Mouse (Mus musculus) NIH3T3 (cell line): ENCODE data around the gene Map4.
"Not testable (repeated sequence)": the region's sequence is repeated elsewhere in the genome, so short reads cannot be mapped to it uniquely, and the experiment has no call there.

Experiments
- DNase-seq: peaks from one replicate; pipeline ENCODE4 v3.0.0-alpha.2; 2012; ENCODE audit warnings: low read depth

Map4 gene

DNA sequence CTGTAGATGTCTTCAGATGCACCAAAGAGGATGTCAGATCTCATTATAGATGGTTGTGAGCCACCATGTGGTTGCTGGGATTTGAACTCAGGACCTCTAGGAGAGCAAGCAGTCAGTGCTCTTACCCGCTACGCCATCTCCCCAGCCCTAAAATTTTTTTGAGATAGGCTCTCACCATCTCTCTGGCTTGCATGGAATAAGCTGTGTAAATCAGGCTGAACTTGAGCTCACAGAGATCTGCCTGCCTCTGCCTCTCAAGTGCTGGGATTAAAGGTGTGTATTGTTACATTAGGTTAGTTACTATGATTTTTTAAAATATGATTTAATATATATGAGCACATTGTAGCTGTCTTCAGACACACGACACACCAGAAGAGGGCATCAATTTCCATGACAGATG, 2.1 kb upstream of the Map4 start:
- no peak for DNase-seq

DNA sequence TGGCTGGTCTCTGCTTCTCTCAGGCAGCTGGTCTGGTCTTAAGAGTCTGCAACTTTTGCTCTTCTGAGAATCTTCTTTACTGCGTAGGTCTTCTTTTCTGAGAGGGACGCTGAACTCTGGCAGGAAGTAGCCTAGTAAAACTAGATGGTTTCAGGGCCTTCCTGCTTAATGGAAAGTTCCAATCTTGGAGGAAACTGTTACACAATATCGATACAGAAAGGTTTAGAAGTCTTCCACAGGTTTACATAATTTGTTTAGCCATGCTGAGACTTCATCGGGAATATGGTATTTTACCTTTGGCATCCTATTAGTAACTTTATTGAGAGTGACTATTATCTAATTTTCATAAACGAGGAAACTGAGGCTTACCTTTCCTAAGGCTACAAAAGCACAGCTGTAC, 1.2 kb upstream of the Map4 start:
- DNase-seq: no peak

DNA sequence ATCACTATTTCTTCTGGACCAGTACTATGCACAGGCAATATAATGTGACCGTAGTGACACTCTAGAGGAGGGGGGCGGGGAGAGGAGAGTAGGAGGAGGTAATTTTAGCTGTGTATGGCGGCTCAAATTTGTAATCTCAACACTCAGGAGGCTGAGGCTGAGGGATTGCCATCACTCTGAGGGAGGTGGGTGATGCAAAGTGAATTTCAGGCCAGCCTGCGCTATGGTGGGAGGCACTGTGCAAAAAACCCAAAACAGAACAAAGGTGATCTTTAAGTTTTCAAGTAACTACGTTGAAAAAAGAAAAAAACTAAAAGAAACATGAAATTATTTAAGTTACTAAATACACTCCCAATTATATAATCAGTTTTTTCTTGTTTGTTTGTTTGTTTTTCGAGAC, 508 bp upstream of the Map4 start:
- no peak for DNase-seq

DNA sequence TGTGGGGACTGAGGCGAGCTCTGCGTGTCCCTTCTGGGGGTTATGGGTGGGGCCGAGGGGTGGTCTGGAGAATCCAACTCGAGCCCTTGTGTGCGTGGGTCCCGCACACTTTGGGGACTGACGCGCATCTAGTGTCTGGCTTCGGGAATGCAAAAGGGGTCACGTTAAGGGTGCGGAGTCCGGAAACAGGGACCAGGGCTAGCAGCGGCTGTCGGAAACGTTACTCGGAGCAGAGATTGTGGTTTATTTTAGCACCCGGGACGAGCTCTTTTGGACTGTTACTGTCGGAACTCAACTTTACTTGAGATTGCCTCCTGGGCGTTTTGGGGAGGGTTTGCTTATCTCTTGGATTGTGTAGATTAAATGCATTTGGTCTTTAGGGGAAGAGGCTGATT, 1.1 kb downstream of the Map4 start:
- DNase-seq: no peak

DNA sequence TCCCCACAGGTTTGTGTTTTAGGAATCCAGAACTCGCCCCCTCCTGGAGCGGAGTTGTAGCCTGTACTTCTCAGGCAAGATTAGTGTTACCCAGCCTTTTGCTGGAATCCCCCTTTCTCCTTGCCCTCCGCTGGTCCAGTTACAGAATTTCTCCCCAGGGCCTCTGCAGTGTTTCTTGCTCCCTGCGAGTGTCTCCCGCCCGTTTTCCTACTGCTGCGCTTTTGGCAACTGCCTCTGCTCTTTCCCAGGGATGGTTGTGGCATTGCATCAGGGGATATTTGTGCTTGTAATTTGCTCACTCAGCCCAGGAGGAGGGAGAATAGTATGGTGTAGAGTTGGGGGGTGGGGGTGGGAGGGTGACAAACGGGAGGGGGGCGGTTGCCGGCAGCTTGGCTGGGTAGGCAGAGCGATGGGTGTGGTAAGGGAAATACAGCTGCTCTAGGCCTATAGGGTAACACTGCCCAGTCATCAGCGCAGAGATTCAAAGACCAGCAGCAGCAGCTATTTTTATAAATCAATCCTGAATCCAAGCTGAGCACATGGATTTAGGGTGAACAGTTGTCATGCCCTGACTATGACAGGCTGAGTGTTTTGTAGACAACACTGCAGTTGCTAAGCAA, 1.6 kb downstream of the Map4 start:
- DNase-seq: peak; percentile 86

DNA sequence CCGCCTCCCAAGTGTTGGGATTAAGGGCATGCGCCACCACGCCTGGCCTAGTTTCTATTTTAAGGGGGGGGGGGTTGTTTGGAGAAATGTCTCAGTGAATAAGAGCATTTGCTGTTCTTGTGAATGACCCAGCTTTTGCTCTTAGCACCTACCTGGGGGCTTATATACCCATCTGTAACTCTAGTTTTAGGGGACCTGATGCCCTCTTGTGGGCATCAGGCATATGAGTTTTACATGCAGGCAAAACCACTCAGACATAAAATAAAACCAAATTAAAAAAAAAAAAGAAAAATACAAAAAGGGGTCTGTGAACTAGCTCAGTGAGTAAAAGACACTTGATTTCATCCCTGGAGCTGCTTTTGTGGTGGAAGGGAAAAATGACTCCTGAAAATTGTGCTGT, 8.1 kb downstream of the Map4 start:
- DNase-seq: peak; percentile 20

DNA sequence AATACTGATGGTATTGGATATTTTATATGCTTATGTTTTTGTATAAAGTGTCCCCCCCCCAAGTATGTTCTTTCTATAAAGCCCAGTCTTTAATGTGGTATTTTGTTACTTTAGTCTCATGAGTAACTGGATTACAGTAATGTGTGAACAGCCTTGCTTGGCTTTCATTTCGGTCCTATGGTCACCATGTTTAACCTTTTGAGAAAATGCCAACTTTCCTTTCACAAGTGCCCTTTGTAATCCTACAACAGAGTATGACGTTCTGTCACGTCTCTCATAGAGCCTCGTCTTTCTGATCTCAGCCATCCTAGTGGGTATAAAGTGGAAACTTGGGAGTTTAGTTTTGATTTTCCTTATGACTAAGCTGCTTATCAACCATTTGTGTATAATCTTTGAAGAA, 11.5 kb downstream of the Map4 start:
- no peak for DNase-seq

DNA sequence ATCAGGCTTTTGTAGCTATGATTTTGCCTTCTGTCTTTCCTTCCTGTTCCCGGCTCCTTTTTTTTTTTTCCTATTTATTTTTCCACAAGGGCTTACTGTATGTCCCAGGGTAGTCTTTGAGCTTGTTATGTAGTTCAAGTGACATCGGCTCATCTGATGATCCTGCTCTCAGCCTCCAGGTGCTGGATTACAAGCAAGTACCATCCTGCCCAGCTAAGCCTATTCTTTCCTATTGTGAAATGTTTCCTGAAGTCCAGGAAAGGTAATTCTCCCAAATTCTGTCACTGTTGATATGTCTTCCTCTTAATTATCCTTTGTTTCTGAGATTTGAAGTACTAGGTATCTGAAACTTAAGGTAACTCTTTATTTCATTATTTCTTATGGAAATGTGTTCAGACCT, 13.5 kb downstream of the Map4 start:
- DNase-seq: no peak

DNA sequence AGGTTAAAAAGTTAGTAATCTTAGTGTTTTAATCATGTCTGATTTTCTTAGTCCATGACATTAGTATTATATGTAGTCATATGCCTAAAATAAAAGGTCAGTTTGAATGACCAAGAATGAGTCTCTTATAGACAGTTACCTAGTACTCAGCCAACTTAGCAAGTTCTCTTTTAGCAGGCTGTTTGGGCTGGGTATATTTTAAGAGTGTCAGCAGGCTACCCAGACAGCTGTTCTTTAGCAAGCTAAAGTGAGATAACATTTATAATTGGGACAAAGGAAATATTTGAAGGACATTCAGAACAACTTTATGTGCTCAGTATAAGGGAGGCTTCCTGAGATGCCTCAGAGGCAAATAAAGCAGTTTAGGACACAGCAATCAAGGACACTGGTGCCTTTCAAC, 17.3 kb downstream of the Map4 start:
- no peak for DNase-seq

DNA sequence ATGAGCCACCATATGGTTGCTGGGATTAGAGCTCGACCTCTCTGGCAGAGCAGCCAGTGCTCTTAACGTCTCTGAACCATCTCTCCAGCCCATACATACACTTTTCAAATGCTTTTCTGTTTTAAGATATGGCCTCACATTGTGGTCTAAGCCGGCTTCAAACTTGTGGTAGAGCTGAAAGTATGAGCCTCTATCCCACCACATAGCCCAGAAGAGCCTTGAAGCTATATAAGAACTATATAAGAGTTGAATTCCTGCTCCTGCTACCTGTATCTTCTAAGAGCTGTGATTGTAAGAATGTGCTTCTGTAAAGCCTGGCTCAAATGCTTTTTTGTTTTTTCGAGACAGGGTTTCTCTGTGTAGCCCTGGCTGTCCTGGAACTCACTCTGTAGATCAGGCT, 18.5 kb downstream of the Map4 start:
- no peak for DNase-seq

DNA sequence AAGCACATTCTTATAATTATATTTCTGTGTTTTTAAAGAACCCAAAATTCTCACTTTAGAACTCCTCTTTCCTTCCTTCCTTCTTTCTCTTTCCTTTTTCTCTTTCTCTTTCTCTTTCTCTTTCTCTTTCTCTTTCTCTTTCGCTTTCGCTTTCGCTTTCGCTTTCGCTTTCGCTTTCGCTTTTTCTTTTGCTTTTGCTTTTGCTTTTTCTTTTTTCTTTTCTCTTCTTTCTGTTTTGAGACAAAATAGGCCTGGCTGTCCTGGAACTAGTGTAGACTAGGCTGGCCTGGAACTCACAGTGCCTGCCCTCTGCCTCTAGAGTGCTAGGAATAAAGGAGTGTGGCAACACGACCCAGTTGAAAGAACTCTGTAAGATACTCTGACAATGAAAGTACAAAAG, 22.3 kb downstream of the Map4 start:
- DNase-seq: no peak

DNA sequence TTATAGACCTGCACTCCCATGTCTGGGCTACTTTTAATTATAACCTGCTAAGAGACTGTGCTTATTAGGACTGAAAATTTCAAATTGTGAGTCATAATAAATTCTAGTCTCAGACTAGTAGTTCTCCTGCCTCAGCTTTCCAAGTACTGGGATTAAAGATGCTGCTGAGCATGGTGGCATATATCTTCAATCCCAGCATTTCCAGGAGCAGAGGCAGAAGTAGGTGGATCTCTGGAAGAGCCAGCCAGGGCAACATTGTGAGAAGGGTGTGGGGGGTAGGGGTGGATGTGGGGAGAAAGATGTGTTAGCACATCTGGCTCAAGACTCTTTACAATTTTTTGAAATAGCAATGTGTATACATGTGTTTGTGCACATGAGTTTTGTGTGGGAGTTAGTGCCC, 23.4 kb downstream of the Map4 start:
- no peak for DNase-seq

DNA sequence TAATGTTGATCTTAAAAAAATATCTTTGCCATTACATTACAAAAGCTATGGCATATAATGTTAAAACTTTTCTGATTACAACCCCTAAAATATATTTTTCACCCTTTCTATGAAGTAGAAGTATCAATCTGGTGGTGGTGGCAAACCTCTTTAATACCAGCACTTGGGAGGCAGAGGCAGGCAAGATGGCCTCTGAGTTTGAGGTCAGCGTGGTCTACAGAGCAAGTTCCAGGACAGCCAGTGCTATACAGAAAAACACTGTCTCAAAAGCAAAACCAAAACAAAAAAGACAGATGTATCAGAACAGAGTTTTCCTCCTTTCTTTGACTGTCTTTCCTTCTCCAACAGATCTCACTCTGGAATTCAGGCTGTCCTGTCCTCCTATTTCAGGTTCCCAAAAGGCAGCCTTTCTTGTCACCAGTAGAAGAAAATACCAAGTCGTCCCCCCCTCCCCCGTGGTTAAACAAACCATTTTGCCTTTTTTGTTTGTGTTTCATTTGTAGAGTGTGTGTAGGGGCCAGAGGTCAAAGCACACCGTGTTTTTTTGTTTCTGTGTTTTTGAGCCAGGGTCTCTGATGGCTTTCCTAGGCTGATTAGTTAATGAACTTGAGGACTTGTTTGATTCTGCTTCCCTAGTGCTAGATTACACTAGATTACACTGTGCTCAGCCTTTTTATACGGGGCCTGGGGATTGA, 28.3 kb downstream of the Map4 start:
- DNase-seq: no peak

DNA sequence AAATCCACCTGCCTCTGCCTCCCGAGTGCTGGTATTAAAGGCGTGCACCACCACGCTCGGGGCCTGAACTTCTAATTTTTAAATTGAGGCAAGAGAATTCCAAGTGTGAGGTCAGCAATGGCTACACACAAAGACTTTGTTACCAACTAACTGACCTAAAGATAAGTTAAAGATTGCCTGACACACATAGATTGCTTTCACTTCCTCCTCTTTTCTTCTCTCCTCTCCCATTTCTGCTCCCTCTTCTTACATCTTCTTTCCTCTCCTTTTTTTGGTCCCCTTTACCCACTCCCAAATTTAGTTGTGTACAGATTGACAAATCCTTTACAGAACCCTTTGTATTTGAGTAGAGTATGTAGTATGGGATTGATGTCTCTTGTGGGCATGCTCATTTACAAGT, 29.3 kb downstream of the Map4 start:
- DNase-seq: no peak

DNA sequence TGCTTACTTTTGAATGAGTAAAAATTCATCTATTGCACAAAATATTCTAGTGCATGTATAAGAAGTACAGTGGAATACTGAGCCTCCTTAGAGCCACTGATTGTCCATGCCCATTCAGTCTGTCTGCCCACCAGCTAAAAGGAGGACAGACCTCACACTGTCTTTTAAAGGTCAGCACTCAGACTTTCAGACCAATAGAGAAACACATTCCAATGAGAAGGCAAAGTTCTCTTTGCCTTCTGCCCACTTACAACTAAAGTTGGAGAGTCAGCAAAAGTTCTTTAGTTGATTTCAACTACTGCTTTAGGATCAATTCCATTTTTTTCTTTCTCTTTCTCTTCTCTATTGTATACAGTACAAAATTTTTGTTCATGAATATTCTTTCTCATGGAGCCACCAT, 33.5 kb downstream of the Map4 start:
- DNase-seq: no peak

DNA sequence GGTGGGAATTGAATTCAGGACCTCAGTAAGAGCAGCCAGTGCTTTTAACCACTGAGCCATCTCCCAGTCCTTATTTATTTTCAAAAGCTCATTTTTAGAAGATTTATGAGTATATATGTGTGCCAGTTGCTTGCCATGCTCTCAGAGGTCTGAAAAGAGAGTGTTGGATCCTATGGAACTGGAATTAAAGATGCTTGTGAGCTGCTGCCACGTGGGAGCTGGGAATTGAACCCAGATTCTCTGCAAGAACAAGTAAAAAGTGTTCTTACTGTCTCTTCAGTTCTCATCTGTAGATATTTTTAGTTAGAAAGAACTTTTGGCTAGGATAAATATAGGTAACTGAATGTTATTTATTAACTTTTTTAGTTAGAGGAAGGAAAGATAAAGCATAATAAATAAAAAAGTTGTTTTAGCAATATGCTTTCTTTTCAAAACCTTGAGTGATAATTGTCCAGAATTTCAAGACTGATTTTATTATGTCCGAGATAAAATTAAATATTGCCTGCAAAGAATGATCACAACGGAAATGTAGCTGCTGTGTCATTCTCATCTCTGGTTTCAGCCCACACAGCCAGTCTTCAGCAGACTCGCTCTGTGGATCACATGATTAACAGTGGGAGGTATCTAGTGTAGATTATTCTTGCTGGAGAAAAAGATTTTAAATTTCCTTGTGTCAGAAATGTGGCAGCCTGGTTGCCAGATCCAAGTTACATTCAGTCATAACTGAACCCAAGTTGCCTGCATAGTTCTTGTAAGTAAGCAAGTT, 37.3 kb downstream of the Map4 start:
- DNase-seq: peak; percentile 29

DNA sequence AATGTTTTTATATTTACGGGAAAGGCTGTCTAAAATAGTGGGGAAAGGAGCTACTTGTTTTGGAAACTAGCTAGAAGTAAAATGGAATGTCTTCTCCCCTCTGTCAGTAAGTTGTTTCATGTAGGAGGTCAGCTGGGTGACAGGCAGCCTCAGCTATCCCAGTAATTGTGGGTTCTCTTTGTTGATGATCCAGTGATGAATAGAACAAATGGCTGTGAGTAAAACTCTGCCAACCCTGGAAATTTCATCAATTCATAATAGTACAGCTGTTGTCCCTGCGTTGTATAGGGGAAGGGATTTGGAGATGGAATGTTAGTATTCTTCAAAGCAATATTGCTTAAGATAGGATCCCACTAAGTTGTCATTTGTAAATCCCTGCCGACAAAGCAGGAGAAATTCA, 37.9 kb downstream of the Map4 start:
- no peak for DNase-seq

DNA sequence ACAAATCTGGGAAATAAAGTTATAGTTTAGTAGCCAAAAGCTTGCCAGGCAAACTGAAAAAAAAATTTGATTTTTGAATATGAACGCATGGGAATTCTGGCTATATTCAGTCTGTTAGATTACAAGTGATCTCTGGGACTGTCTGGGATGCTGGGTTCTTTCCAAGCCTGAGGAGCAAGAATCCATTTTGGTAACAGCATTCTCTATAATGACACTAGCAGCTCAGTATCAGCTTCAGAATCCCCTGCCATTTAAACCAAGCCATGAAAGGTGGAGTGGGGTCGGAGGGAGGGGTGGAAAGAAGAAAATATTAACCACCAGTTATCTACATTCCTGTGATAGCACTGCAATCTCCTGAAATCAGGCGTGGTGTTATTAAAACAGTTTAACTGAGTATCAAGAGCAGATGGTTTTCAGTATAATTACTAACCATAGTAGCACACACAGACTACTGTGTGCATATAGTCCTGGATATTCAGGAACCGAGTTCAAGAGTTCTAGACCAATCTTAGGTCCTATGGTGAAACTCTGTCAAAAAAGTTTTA, 38.6 kb downstream of the Map4 start:
- no peak for DNase-seq

DNA sequence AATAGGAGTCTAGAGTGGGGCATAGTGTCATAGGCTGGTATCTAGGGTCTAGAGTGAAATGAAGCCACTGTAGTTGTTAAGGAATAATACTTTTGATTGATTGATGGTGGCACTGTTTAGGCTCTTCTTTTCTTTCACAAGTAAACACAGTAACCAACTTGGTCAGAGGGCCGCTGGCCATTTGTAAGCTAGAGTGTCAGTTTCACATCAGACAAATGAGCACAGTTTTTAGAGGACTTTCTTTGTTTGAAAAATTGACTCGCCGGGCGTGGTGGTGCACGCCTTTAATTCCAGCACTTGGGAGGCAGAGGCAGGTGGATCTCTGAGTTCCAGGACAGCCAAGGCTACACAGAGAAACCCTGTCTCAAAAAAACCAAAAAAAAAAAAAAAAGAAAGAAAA, 40.5 kb downstream of the Map4 start:
- DNase-seq: not testable (repeated sequence)

DNA sequence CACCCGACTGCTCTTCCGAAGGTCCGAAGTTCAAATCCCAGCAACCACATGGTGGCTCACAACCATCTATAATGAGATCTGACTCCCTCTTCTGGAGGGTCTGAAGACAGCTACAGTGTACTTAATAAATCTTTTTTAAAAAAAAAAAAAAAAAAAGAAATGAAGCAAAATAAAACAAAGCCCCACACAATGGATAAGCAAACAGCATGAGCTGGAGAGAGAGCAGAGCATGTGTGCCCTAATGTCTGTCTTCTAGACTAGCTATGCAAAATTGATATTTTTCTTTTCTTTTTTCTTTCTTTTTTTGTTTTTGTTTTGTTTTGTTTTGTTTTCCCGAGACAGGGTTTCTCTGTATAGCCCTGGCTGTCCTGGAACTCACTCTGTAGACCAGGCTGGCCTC, 49.0 kb downstream of the Map4 start:
- DNase-seq: not testable (repeated sequence)

DNA sequence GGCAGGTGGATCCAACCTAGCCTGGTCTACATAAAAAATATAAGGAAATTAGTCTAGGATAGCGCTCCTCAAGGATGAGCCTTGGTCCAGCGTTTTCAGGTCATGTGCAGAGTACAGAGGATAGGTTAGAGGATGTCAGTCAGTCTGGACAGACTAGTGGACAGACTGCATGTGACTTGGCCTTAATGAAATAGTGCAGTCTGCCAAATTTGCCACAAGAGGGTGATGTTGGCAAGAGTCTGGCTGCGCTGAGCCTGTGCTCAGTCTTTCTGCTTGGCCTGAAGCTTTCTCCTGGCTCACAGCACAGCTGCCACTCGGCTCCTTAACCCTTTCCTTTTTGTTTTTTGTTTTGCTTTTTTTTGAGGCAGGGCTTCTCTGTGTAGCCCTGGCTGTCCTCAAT, 54.2 kb downstream of the Map4 start:
- DNase-seq: peak; percentile 77

DNA sequence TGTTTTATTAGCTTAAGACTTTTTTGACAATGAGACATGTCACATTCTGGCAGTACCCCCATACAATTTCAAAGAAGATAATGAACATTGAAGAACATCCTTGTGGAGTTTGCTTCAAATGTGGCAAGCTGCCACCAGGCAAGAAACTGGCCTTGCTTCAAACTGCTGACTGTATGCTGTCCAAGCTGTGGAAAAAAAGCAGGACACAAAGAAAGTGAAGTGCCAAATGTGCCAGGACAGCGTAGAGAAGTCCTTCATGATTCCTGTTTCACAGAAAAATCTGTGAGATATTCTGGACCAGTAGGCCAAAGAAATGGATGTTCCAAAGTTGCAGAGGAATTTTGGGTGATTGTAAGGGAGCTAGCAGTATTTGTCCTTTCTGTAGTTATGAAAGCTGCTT, 57.8 kb downstream of the Map4 start:
- peak; percentile 8 for DNase-seq

DNA sequence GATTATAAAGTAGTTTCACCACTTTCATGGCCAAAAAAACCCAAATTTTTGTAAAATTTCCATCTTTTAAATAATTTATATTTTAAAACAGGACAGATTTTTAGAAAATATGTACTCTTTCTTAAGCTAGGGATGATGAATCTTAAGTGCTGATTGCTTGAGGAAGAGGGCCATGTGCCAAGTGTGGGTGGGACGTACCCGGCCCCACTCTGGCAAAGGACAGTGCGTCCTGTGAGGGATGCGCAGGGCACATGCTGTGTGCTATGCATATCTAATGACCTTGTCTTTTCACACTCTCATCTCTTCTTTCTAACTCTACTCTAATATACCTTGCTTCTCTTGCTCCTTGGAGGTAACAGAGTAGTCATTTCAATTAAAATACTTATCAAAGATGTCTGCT, 66.2 kb downstream of the Map4 start:
- no peak for DNase-seq
